Mouse (Mus musculus) frontal cortex, postnatal 36 days (tissue): ENCODE measurements around the gene Ncoa7.

Experiments used
- DNase-seq, 2 experiments: peaks; one replicate each; pipeline ENCODE4 v3.0.0; 2022; ENCODE audit warnings: low spot score in 2 of 2

Ncoa7 gene

DNA sequence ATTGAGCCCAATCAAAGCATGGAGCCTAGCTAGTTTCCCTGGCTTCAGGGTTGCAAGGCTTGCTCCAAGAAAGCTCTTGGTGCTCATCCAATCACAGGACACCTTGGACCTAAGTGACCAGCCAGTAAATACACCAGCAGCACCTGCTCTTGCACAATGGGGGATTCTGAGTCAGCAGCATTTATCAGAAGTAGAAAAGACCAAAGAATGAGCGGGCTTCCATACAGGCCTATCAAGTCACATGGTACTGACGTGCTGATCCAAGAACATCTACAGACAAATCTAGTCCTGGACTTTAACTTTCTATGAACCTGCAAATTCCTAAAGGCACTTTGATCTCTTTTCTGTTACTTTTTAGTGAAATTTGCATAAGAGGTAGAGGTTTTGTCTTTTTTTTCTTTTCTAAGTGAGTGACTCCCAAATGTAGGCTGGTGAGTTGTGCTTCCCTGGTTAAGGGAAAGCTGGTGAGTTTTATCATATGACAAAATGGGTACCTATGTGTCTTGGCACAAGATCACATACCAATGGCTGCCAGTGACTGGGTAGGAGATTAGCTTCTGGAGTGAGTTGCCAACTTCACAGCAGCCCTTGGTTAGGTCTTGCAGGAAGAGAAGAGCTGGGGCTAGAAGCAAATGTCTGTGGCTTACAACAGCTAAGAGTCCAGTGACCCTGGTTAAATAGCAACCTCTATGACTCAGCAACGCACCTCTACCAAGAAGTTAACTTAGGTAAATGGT, 57.7 kb downstream of the Ncoa7 start:
- DNase-seq, result no peak

DNA sequence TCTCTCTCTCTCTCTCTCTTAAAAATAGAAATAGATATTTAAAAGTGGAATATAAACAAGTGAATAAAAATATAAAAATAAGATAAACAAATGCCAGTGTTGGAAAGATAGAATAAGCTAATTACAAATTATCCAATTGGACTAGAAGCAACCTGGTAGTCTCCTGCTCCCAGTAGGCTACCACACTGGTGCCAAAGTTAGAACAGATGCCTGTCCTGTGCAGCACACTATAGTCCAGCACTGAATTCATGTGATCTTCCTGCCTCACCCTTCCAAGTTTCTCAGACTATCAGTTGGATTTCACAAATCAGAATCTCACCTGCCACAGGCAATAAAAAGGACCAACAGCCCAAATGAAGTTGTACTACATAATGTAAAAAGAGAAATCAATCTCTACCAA, 59.9 kb downstream of the Ncoa7 start:
- no peak for DNase-seq

DNA sequence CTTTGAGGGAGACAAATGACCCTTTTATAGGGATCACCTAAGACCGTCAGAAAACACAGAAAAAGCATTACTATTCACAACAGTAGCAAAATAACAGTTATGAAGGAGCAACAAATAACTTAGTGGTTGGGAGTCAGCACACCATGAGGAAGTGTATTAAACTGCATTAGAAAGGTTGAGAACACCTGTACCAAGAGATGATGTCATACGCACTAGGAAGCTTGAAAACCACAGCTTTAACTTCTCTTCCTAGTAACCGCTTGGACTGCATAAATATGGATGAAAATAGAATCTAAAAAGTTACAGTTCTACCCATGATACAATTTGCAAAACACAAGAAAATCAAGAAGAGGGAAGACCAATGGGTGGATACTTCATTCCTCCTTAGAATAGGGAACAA, 64.7 kb downstream of the Ncoa7 start:
- DNase-seq, result no peak

DNA sequence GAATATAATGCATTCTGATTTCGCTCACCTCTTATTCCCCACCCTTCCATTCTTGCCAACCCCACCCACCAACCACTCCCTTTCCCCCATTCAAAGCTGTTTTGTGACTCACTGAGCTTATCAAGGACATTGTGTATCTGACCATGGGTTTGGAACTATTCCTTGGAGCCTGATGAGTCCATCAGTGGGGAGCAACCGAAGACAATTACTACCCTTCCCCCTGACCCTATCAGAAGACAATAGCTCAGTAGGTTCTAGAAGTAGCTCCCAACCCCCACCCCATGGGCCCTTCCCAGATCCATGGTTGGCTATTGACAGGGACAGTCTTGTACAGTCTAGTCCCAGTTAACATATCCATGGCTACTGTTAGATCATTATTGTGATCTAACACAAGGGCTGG, 65.8 kb downstream of the Ncoa7 start:
- no peak for DNase-seq

DNA sequence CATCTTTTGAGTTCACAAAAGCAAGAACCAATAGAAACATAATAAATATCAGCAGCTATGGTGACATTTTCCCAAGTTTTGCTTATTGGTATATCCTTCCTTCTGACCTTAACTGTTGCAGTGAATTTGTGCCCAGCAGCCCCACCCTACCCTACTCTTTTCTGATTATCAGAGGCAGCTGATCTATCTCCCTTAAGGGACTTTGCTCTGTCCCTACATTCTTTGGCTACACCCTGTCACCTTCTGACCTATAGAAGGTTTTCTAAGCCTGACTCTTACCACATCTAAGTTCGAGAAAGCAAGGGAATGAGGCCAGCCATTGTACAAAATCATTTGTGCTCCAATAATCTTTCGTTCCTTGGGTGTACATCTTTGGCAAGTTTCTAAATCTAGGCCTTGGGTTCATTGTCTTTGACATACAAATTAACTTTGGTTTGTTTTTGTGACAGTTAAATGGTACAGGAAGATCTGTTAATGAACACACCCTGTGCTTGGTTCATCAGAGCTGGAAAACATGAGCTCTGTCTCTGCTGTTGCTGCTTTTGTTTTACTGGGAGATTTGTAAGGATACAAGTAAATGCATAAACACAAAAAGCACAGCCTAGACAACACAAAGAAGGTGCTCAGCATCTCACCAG, 69.9 kb downstream of the Ncoa7 start:
- no peak for DNase-seq

DNA sequence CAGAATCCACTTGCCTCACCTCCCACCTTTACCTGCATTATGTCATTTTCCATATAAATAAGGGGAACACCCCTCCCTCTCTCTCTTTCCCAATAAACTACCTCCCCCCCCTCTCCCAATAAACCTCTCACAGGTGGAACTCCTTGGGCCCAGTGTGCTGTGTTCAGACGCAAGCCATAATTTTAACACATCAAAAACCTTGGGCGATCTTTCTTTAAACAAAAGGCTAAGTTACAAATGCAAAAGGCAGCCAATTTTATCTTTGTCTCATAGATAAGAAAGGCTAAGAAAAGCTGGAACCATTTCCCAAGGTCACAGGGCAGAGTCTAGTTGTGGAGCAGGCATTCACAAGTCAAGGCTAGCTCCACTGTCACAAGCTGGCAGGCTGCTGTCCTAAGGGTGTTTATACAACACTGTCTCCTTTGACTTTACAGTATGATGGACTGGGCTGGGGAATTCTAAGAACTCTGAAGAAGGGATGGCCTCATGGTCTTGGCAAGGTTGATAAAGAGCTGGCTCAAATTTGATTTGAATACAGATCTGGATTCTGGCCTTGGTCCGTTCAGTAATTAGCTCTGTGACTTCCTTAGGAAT, 71.7 kb downstream of the Ncoa7 start:
- no peak for DNase-seq

DNA sequence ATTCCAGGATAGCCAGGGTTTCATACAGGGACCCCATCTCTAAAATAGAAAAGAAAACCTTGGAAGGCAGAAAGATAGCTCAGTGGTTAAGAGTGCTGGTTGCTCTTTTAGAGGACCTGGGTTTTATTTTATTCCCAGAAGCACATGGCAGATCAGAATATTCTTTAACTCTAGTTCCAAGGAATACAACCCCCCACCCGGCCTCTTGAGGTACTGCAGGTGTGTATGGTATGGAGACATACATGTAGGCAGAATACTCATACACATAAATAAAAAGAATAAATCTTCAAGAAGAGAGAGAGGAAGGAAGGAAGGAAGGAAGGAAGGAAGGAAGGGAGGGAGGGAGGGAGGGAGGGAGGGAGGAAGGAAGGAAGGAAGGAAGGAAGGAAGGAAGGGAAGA, 72.3 kb downstream of the Ncoa7 start:
- no peak for DNase-seq

DNA sequence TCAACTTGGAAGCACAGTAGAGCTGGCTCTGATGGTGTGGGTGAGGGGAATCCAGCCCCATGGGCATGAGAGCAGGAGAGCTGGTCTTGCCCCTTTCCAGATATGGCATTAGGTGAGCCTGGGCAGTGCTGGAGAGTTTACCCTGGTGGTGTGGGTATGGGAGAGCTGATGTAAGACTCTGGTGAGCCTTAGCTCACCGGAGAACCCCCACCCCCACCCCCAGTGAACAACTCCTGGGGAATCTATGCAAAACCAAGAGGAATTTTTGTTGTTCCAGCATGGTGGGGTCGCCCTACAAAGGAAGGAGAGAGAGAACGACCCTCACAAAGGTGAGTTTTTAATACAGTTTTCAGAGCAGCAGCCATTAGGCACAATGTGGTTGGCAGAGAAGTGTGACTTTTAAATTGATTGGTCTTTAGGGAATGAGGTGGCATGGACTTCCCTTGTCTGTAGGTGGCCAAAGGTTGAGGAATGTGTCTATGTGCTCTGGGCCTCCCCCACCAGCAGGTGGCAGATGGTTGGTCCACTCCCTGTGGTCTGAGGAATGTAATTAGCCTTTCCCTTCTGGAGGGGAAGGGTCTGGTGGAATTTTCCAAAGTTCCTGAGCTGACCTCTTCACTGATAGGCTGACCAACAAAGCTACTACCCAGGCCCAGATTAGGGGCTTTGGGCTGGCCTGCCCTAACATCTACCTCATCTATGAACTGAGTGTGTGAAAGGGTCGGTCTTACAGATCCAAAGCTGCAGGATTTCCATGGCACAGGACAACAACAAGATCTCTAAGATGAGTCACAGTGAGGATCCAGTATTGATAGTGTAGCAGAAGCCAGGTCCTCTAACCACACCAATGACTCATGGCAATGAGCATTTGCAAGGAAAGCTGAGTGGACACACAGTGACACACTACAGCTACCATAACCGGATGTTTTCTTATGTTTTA, 73.7 kb downstream of the Ncoa7 start:
- no peak for DNase-seq

DNA sequence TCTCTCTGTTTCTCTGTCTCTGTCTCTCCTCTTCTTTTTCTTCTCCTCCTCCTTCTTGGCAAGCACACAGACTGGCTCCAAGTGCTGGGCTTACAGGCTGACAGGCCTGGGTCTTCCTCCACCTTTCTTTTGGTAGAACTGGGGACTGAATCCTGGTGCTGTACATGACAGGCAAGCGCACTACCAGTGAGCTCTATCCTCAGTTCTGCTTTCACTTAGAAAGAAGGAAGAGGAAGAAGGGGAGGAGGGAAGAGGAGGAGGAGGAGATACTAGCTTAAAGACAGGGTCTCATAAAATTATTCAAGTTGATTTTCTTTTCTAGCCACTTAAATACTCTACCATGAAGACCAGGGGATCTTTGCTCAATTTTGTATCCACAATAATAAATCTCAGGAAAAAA, 80.1 kb downstream of the Ncoa7 start:
- DNase-seq, result no peak

DNA sequence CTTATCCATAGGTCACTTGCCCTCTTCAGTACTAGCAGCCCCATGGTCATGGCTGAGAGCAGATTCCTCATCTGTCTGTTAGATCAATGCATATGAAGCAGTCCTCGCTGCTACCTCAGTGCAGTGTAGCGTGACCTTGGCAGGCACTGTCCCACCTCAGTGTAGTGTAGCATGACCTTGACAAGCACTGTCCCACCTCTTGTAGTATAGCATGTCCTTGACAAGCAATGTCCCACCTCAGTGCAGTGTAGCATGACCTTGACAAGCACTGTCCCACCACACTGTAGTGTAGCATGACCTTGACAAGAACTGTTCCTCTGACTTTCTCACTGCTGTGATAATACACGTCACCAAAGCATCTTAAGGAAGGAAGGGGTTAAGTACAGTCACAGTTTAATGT, 82.6 kb downstream of the Ncoa7 start:
- DNase-seq, result no peak

DNA sequence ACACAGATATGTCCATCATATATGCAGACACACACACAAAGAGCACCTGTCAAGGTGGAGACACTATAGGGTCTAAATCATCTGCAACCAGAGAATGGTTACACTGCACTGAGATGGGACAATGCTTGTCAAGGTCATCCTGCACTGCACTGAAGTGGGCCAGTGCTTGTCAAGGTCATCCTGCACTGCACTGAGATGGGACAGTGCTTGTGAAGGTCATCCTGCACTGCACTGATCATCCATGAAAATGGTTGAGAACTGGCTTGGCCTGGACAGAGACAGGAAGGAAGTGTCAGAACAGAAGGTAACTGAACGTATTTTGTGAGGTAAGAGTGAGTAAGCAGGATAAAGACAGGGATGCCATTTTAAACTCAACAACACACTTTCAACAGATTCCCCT, 83.2 kb downstream of the Ncoa7 start:
- DNase-seq, result no peak

DNA sequence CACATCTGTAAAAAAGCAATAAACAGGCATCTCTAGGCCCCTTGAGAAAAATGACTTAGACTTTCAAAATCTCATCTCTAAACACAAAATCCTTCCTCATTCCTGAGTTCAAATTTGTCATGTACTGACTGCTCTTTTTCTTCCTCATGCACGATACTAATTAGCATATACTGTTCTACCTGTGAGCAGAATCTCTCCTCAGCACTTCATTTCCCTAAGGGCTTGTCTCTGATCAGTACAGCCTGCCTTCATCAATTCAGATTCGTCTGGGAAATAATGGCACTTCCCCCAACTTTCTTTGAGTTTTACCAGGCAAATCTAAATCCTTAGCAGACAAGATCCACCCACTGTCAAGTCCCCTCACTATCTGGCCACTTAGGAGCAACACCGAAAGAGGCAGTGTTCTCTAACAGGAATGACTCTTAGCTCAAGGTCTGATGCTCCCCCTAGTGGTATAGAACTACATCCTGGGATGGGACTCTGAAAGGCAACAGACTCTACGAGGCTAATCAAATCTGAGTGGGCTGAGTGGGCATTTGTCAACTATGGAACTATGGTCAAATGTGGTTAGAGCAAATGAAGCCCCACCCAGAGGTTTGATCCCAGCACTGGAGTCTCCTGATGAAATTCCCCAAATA, 84.3 kb downstream of the Ncoa7 start:
- peak; percentile 11 to 16 for DNase-seq

DNA sequence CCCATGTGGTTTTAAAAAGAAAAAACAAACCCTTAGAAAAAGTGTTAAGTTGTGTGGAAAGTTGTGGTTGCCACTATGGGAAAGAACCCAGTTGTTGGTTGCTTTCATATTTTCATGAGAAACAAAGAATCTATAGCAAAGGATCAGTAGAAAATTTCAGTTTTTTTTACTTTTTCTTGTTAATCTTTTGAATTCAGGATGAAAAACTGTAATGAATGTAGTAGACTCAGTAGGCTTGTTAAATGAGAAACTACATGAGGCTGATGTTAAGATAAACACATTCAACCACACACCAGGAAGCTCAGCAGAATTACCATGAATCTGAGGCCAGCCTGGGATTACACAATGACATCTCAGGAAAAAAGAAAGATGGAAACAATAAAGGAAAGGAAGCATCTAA, 87.0 kb downstream of the Ncoa7 start:
- DNase-seq, result no peak

DNA sequence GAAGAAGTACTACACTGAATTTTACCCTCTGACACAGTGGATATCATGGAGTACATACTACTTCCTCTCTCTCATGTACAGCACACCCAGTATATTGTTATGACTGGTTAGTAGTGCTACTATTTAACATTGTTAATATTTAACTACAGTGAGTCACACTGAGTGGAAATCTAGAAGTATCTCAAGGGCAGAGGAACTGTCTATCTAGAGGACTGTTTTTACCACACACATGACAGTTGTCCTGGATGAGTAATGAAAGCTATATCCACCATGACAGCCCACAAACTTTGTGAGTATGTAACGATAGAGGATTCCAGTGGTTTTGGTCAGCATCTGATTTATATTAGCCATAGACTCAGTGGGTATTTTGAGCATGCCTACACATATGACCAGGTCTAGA, 90.6 kb downstream of the Ncoa7 start:
- no peak for DNase-seq

DNA sequence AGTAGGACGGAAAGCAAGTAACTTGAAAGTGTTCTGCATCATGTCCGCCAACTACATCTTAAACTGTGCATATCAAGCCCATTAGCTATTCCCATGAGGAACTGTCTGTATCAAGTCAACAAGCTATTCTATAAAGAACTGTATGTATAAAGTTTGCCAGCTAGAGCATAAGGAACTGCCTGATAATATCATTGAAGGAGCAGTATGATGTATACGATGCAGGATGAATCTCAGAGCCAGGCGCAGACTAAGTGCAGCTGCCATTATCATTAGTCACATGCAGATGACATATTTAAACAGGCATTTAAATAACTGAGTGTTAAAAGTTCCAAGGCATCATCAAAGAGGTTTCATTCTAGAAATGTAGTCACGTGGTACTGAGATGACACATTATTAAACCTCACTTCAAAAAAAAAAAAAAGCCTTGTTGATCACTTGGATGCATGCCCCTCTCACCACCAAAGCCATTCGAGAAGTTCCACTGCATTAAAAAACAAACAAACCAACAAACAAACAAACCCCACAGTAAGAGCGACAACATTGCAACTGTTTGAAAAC, 93.2 kb downstream of the Ncoa7 start:
- no peak for DNase-seq

DNA sequence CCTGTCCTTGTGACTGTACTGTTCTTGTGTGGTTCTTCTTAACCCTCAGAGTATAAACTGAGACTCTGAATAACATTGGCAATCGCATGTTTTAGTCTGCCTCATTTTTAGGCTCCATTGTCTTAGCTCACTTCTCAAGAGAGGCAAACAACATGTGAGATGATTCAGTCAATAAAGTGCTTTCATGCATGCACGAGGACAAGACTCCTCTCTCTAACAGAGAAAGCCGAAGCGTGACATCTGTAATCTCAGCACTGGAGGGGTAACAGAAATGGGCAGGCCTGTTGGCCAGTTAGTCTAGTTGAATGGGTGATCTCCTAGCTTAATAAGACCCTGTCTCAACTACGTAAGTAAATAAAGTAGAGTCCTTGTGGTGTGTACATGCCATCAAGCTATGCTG, 95.1 kb downstream of the Ncoa7 start:
- DNase-seq, result no peak

DNA sequence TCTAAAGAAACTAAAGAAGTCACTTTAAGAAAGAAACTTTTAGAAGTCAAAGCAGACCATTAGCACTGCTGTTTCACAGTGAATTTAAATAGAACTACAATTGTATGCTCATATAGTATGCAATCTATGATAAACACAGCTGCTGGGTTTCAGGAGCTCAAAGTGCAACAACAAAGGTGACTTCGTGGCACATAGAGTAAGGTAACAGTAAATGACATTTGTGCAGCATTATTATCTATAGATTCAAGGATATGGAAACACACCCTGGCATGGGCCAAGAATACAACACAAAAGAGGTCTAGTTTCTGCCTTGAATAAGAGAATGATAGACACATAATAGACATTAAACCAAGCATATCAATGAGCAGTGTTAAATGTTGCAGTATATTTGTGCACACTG, 100.5 kb downstream of the Ncoa7 start:
- DNase-seq, result no peak

DNA sequence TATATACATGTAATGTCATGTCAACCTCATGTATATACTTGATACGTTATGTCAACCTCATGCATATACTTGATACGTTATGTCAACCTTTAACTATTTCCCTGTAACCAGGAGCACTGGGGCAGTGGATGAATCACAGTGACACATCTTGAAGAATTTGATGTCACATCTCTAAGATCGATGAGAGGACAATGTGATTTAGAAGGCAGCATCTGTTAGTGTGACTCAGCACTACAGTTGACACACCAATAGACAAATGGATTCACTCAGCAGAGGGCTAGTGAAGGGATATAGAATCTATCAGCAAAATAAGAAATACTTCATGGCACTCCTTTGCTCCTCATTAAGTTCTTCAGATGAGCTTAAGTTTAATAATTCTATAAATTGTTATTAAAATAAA, 116.3 kb downstream of the Ncoa7 start:
- no peak for DNase-seq

DNA sequence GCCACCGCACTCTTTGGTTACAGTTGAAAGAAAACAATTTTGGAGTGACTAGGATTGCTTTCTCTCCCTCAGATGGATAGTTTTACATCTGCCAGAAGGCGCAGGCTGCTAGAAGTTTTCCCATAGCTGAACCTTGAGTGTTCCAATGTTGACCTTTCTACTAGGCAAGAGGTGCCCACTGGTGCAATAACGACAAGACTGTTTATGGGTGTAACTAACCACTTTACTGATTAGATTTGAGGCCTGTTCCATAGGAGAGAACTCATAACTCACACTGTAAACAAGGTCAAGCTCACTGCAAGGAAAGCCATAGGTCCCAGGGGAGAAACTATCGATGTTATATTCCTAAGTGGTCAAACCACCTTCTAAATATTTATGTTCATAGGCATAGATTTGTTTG, 119.7 kb downstream of the Ncoa7 start:
- no peak for DNase-seq

DNA sequence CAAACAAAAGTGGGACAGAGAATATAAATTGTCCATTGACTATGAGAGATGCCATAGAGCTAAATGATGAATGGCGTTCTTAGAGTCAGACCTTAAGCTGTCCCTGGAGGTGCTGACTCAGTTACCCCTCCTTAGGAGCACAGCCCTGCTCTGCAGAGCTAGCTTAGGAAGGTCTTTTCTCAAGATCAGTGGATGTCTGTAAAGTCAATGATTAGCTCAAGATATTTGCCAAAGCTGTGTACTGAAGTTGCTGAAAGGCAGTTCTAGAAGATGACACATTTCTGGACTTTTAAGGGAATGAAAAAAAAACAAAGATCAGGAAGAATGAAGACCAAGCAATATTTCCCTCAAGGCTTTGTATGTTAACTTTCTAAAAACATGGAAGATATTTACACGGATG, 123.4 kb downstream of the Ncoa7 start:
- no peak for DNase-seq

DNA sequence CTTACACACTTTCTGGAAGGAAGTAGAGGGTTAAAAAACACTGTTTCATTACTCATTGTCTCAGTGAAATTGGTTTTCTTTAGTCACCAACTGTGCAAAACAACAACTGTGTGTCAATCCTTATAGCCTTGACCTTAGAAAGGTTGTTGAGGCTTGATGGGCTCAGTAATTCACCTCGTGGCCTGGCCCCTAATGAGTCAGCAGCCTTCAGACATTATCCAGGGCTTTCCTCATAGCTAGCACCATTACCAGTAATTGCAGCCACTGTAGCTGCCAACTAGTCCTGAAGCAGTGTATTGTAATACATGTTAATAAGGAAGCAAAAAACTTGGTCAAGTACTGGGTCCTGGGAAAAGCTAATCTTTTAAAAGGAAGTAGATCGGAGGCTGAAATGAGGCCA, 125.1 kb downstream of the Ncoa7 start:
- DNase-seq, result no peak

DNA sequence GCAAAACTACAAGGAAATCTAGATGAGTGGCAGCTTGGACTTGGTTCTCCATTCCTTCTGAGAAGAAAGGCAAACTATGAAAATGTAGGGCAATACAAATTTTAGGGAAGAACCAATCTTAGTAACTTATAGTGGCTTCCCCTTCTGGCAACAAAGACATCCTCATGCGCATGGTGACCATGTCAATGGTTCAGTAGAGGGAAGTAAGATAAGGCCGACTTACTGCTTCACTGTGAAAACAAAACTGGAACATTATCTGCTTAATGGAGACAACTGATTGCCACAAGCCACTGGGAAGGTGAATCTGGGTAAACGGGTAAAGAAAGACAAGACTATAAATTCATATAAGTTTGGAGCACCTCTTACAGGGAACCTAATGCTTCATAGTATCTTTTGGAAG, 128.3 kb downstream of the Ncoa7 start:
- DNase-seq, result no peak
